Mouse (Mus musculus) embryonic facial prominence, embryonic 10.5 days (tissue): ENCODE measurements around the gene Ppp1r9b. TPM values are rescaled to one million over a fixed set of nuclear protein-coding genes. Genes with fewer than 3 reads are reported as not detected.
"Not testable (repeated sequence)": the region's sequence is repeated elsewhere in the genome, so short reads cannot be mapped to it uniquely, and the experiment has no call there.

ENCODE experiments used
- DNase-seq: peaks from one replicate; pipeline ENCODE4 v3.0.0-alpha.2; 2017; ENCODE audit warnings: low spot score
- H3K27ac ChIP-seq: fragments of 300-500 bp; sonication (generic); replicated peaks from 2 replicates; pipeline ENCODE4 v1.5.1; 2016; ENCODE audit warnings: mild to moderate bottlenecking
- H3K27me3 ChIP-seq: fragments of 300-500 bp; sonication (generic); replicated peaks from 2 replicates; pipeline ENCODE4 v1.6.1; 2016; ENCODE audit warnings: low read depth, mild to moderate bottlenecking; ENCODE audit not compliant: poor library complexity, severe bottlenecking
- H3K36me3 ChIP-seq: fragments of 300-500 bp; sonication (generic); replicated peaks from 2 replicates; pipeline ENCODE4 v1.6.1; 2016; ENCODE audit warnings: mild to moderate bottlenecking, moderate library complexity
- H3K4me1 ChIP-seq: fragments of 300-500 bp; sonication (generic); 2 replicates; pipeline ENCODE4 v1.6.1; 2016
- H3K4me3 ChIP-seq: fragments of 300-500 bp; sonication (generic); 2 replicates; pipeline ENCODE4 v1.5.1; 2016; ENCODE audit warnings: mild to moderate bottlenecking, moderate library complexity
- H3K9me3 ChIP-seq: fragments of 300-500 bp; sonication (generic); 2 replicates; pipeline ENCODE4 v1.6.1; 2016; ENCODE audit warnings: mild to moderate bottlenecking
- WGBS: fragments of 180-500 bp; shearing (Covaris S2); methylation state at CpG from one replicate; pipeline ENCODE4 v1.1.7; 2016; 5-methylcytosine and 5-hydroxymethylcytosine counted together
- polyA plus RNA-seq: library from polyadenylated mRNA; unstranded; fragments of >200 nt; fragmentation: Nextera tagmentation; extraction: Ambion mirVana; gene quantifications from 2 replicates; pipeline ENCODE4 v1.2.1, GENCODE M21; 2016

The Ppp1r9b gene
- polyA plus RNA-seq, 1 experiment from 2014 or later, result 9.4 TPM

GRCm38 (mm10) chr11:95004136-95004936 is 13.5 kb downstream of the Ppp1r9b start:
- WGBS, result 85% methylated on average over 12 of the region's 12 CpGs
- DNase-seq, result no peak
- peak overlapping the region; percentile 44 for H3K27ac ChIP-seq

GRCm38 (mm10) chr11:95004937-95005198 is 14.0 kb downstream of the Ppp1r9b start:
- peak overlapping the region; percentile 44; the same call in 1 of the 2 replicates for H3K27ac ChIP-seq
- 67% methylated on average over 6 of the region's 6 CpGs for WGBS
- H3K9me3 ChIP-seq, result no peaks in the 10 kb centered on the region
- no peaks in the 10 kb centered on the region for H3K27me3 ChIP-seq
- peaks cover 74% of the 10 kb centered on the region for H3K4me1 ChIP-seq
- no peak overlapping the region for H3K4me3 ChIP-seq
- DNase-seq, result no peak
- peaks cover 62% of the 10 kb centered on the region for H3K36me3 ChIP-seq

More at GRCm38 (mm10) chr11:95004136-95004936, 13.5 kb downstream of the Ppp1r9b start:
- Histone ChIP-seq H3K4me3 (no peak overlapping the region), H3K36me3 (peaks cover 68% of the 10 kb centered on the region), H3K9me3 (no peaks in the 10 kb centered on the region), H3K4me1 (peaks cover 74% of the 10 kb centered on the region), H3K27me3 (no peaks in the 10 kb centered on the region)

GRCm38 (mm10) chr11:95006038-95006437 is 15.2 kb downstream of the Ppp1r9b start:
- H3K27ac ChIP-seq, result peak overlapping the region; percentile 84
- no peaks in the 10 kb centered on the region for H3K9me3 ChIP-seq
- 32% methylated on average over 4 of the region's 4 CpGs for WGBS
- no peak for DNase-seq
- H3K36me3 ChIP-seq, result peaks cover 51% of the 10 kb centered on the region
- peak overlapping the region; percentile 60 for H3K4me3 ChIP-seq
- peaks cover 71% of the 10 kb centered on the region for H3K4me1 ChIP-seq
- no peaks in the 10 kb centered on the region for H3K27me3 ChIP-seq

- WGBS, result 2% methylated on average over 27 of the region's 27 CpGs
- peaks cover 44% of the 10 kb centered on the region for H3K36me3 ChIP-seq
- DNase-seq, result peak; percentile 87
- H3K27me3 ChIP-seq, result no peaks in the 10 kb centered on the region
- peaks cover 73% of the 10 kb centered on the region for H3K4me1 ChIP-seq
- H3K9me3 ChIP-seq, result no peaks in the 10 kb centered on the region
- H3K4me3 ChIP-seq, result peak overlapping the region; percentile 60
- peak overlapping the region; percentile 84 for H3K27ac ChIP-seq
These were observed 15.8 kb downstream of the Ppp1r9b start for GRCm38 (mm10) chr11:95006525-95007219.

- WGBS, result 71% methylated on average over 3 of the region's 3 CpGs
- H3K27ac ChIP-seq, result peak overlapping the region; percentile 84; the same call in 1 of the 2 replicates
- peaks cover 79% of the 10 kb centered on the region for H3K4me1 ChIP-seq
- peak overlapping the region; percentile 60; the same call in 1 of the 2 replicates for H3K4me3 ChIP-seq
- no peaks in the 10 kb centered on the region for H3K27me3 ChIP-seq
- no peak for DNase-seq
- H3K9me3 ChIP-seq, result no peaks in the 10 kb centered on the region
- peaks cover 37% of the 10 kb centered on the region for H3K36me3 ChIP-seq
These were observed 16.6 kb downstream of the Ppp1r9b start for GRCm38 (mm10) chr11:95007418-95007817.

GRCm38 (mm10) chr11:95008661-95009628 is 18.1 kb downstream of the Ppp1r9b start:
- peaks cover 85% of the 10 kb centered on the region for H3K4me1 ChIP-seq
- peaks cover 35% of the 10 kb centered on the region for H3K36me3 ChIP-seq
- WGBS, result 41% methylated on average over 15 of the region's 15 CpGs
- no peaks in the 10 kb centered on the region for H3K9me3 ChIP-seq
- DNase-seq, result no peak
- H3K27me3 ChIP-seq, result no peaks in the 10 kb centered on the region
- peak overlapping the region; percentile 85 for H3K4me3 ChIP-seq
- peak overlapping the region; percentile 92 for H3K27ac ChIP-seq

- H3K4me3 ChIP-seq, result peak within 1 kb of the TSS; percentile 85
- under 1% methylated on average over 32 of the region's 32 CpGs for WGBS
- peak; percentile 90 for DNase-seq
- H3K27me3 ChIP-seq, result no peaks in the 10 kb centered on the region
- H3K27ac ChIP-seq, result peak within 1 kb of the TSS; percentile 92
- H3K9me3 ChIP-seq, result no peaks in the 10 kb centered on the region
- peaks cover 78% of the 10 kb centered on the region for H3K4me1 ChIP-seq
- peaks cover 35% of the 10 kb centered on the region for H3K36me3 ChIP-seq
These were observed 18.8 kb downstream of the Ppp1r9b start, which contains the start of gene Samd14 for GRCm38 (mm10) chr11:95009629-95010014. Gene Samd14, plus strand, starts transcription at chr11:95009879.

- peaks cover 74% of the 10 kb centered on the region for H3K4me1 ChIP-seq
- H3K27ac ChIP-seq, result peak overlapping the region; percentile 92
- peaks cover 35% of the 10 kb centered on the region for H3K36me3 ChIP-seq
- H3K4me3 ChIP-seq, result peak overlapping the region; percentile 85
- DNase-seq, result no peak
- H3K27me3 ChIP-seq, result no peaks in the 10 kb centered on the region
- no peaks in the 10 kb centered on the region for H3K9me3 ChIP-seq
- under 1% methylated on average over 40 of the region's 40 CpGs for WGBS
These were observed 19.4 kb downstream of the Ppp1r9b start for GRCm38 (mm10) chr11:95010141-95010739.

GRCm38 (mm10) chr11:95010841-95011403 is 20.1 kb downstream of the Ppp1r9b start:
- H3K36me3 ChIP-seq, result peaks cover 35% of the 10 kb centered on the region
- H3K4me3 ChIP-seq, result peak overlapping the region; percentile 85
- 17% methylated on average over 4 of the region's 4 CpGs for WGBS
- H3K27me3 ChIP-seq, DNase-seq, H3K9me3 ChIP-seq: not testable (repeated sequence)
- H3K4me1 ChIP-seq, result peaks cover 72% of the 10 kb centered on the region
- peak overlapping the region; percentile 92 for H3K27ac ChIP-seq

- Histone ChIP-seq H3K27me3 (no peaks in the 10 kb centered on the region), H3K36me3 (peaks cover 38% of the 10 kb centered on the region), H3K4me3 (peak overlapping the region; percentile 85), H3K27ac (peak overlapping the region; percentile 92), H3K4me1 (peaks cover 70% of the 10 kb centered on the region), H3K9me3 (no peaks in the 10 kb centered on the region)
- no peak for DNase-seq
- 41% methylated on average over 1 of the region's 1 CpGs for WGBS
These were observed 20.6 kb downstream of the Ppp1r9b start for GRCm38 (mm10) chr11:95011416-95011815.

- Histone ChIP-seq H3K9me3 (no peaks in the 10 kb centered on the region), H3K4me3 (peak overlapping the region; percentile 85), H3K4me1 (peaks cover 63% of the 10 kb centered on the region), H3K27ac (no peak overlapping the region), H3K36me3 (peaks cover 45% of the 10 kb centered on the region), H3K27me3 (no peaks in the 10 kb centered on the region)
- DNase-seq, result no peak
- 65% methylated on average over 3 of the region's 3 CpGs for WGBS
These were observed 21.2 kb downstream of the Ppp1r9b start for GRCm38 (mm10) chr11:95012075-95012474.
